Mouse (Mus musculus) adrenal gland, postnatal 25 days (tissue): ENCODE measurements at regions not wholly inside any gene's neighbourhood (a gene's known extent, or its start where the extent isn't known, plus 50 kb on each side); places are given as distances from the start of the nearest gene placed in this dataset.

ENCODE experiments used
- DNase-seq: peaks from one replicate; pipeline ENCODE4 v3.0.0; 2021; ENCODE audit warnings: mixed read lengths

DNA sequence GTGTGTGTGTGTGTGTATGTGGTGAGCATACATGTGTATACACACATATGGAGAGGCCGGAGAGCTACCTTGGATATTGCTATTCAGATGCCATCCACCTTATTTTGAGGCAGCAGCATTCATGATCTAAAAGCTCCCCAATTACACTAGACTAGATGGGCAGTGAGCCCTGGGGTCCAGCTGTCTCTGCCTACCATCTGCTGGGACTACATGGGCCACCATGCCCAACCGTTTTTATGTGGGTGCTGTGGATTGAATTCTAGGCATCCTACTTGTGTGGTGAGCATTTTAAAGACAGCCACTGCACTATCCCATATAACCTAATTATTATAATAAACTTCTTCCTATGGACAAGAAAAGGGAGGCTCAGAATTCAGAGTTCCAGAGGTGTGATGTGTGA, 172.6 kb downstream of the Gas1 start:
- DNase-seq, result no peak

GRCm38 (mm10) chr13:60002098-60002497, 175.1 kb downstream of the Gas1 start:
- DNase-seq, result no peak

DNA sequence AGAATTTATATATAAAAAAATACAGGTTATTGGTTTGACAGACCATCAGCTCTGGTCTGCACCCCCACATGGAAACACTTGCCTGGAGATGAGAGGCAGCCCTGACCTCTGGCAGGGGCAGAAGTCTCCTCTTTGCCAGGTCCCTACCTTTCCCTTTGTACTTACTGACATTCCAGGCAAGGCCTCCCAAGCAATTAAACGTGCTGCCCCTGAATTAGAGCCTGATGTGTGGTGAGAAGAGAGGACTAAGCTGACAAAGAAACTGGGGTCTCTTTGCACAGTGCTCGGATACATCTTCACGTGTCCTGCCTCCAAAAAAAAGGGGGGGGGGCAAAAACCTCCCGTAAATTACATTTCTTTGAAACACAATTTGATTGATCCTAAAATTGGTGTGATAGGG, 175.5 kb downstream of the Gas1 start:
- DNase-seq, result no peak

GRCm38 (mm10) chr13:60000618-60001347, 176.4 kb downstream of the Gas1 start:
- no peak for DNase-seq

DNA sequence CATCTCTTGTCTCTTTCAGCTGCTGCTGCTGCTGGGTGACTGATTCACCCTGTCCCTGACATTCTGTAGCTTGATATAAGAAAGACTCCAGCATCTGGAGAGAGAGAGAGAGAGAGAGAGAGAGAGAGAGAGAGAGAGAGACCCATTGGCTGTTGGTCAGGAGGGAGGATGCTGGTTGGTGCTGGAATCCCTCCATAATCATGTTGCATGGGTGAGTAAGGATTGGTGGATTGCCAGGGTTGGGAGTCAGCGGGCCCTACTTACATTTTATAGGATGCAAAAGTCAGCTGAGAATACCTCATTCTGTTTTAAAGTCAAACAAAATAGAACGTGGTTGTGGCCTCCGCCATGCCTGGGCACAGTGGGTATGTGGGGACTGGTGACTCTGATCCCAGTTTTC, 174.5 kb upstream of the Tut7 start:
- no peak for DNase-seq

DNA sequence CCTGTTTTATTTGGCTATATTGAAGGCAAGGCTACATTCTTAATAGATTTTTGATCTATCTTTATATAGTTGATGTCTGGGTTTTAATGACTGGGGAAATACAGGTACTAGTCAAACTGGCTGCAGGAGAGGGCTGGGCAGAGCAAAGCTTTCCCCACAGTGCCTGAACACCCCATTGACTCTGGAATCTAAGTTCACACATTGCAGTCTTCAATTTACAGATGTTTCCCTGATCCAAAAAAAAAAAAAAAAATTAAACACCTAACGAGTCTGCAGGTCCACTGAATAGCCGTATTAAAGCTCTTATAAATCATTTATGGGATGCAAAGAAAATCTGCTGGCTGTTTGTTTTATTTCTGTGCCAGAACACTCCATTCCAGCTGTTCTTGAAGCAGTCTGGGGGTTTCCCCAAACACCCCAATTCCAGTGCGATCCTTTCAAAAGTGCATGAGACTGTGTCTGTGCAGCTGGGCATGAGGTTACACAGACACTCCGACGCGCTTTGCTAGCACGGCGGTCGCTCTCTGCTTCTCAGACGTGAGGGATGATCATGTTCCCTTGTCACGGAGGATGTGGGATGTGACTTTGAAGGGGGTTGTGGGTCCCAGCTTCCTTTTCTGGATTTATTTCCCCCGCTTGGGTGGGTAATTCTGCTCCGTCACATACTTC, 173.3 kb upstream of the Tut7 start:
- no peak for DNase-seq

DNA sequence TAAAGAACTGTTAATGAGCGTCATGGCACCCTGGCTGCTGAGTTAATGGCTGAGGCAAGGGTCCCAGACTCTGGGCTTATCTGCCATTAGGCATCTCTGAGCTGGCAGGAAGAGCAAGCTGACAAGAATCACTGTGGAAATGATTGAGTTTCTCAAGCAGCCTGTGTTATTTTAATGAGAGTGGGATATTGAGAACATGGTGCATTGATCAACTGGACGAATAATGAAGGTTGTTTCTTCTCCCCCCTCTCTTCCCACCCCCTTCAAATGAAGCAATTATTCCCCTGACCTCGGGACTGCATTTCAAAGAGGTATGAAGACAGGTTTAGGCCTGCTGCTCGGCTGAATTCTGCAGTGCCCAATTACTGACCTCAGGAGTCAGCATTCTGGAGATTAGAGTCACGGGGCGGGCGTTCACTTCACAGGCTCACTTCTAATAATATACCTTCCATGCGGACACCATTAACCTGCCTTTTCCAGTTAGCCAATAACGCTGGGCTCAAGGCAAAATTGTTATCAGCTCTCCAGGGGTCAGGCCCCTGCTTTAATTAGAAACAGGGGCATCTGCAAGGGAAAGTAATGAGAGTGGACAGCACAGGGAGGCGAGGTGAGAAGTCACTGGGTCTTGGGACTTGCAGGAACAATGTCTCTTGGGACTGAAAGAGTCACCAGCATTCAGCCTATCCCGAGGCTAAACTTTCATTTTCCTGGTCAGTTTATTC, 170.0 kb upstream of the Tut7 start:
- DNase-seq, result no peak

DNA sequence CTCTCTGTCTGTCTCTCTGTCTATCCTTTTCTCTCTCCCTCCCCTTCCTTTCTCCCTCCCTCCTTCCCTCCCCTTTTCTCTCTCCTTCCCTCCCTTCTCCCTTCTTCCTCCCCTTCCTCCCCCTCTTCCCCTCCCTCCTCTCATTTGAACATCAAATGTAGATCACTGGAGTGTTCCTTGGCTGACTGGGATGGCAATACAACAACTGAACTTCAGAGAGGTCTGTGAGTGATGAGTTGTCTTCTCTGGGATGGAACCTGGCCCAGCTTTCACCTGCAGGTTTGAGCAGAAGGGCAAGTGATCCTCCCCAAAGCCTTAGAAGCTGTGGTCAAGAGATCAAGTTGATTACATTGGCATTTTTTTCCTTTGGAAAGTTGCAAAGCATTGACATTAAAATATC, 169.4 kb upstream of the Tut7 start:
- no peak for DNase-seq

DNA sequence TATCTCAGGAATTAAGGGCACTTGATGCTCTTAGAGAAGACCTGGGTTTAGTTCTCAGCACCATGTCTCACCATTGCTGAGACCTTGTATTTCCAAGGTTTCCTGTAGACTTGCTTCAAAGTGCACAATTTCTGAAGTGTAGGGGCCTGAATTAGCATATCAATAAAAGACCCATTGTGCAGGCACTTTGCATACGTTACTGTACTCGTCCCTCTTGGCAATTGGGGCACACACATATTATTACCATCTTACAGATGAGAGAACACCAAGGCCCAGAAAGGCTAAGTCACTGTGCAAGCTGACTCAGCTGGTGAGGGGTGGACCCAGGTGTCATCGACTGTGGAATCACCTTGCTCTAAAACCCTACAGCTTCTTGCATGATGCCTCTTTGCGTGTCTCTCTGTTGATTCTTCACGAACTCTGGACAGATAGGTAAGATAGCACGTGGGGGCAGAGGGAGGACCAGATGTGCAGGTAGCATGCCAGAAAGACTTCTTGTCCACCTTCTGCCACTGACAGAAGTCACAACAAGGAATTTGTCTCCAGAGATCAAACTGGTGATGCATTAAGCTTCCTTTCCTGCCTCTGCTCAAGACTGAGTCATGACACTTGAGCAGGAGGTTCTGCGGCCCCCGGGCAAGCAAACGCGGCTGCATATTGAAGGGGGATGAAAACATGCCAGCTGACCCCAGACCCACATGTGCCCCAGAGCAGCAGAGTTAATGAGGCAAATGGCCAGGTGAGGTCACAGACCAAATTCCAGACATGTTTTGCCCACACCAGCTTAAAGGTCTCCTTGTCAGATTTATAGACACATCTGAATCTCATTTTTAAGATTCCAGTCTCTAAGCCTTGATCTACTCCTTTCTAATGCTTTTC, 167.7 kb upstream of the Tut7 start:
- no peak for DNase-seq

- no peak for DNase-seq
Observed at GRCm38 (mm10) chr13:59988393-59988965, 165.5 kb upstream of the Tut7 start.

GRCm38 (mm10) chr13:59976425-59976824, 153.5 kb upstream of the Tut7 start:
- no peak for DNase-seq

GRCm38 (mm10) chr13:59972093-59972427, 149.1 kb upstream of the Tut7 start:
- DNase-seq, result no peak

- no peak for DNase-seq
Observed at GRCm38 (mm10) chr13:59971231-59972092, 148.5 kb upstream of the Tut7 start.

DNA sequence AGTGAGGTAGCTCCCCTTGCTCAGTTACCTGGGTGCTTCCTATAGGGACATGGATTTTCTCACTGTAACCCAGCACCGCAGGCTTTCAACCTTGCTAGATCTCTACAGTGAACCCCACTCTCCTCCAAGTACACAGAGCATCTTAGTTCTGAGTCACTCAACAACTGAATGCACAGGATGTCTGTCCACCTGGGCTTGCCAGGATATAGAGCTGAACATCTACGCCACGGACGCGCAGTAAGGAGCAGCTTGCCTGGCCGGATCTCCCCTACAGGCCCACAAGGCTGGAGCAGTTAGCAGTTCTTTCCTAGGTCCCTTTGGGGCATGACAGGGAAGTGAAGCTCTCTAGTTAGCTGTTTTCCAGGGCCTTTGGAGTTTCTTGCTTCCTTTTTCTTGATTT, 147.5 kb upstream of the Tut7 start:
- no peak for DNase-seq

DNA sequence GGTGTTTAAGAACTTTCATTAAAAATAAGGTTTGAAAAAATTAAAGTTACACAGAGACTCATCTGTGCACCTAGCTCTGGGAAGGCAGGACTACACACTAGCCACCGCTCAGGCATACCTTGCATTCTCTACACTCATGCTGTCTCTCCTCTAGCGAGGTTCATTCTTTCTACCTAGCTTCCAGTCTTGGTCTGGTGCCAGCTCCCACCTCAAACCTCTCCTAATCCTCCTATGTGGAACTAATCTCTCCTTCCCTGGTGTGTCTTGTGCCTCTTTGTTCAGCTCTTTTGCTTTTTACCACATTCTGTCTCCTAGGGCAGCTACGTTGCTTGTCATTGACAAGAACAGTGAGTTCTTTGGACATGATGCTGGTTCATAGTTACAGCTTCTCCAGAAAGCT, 146.5 kb upstream of the Tut7 start:
- no peak for DNase-seq

- no peak for DNase-seq
Observed at GRCm38 (mm10) chr13:59968584-59969240, 145.8 kb upstream of the Tut7 start.

DNA sequence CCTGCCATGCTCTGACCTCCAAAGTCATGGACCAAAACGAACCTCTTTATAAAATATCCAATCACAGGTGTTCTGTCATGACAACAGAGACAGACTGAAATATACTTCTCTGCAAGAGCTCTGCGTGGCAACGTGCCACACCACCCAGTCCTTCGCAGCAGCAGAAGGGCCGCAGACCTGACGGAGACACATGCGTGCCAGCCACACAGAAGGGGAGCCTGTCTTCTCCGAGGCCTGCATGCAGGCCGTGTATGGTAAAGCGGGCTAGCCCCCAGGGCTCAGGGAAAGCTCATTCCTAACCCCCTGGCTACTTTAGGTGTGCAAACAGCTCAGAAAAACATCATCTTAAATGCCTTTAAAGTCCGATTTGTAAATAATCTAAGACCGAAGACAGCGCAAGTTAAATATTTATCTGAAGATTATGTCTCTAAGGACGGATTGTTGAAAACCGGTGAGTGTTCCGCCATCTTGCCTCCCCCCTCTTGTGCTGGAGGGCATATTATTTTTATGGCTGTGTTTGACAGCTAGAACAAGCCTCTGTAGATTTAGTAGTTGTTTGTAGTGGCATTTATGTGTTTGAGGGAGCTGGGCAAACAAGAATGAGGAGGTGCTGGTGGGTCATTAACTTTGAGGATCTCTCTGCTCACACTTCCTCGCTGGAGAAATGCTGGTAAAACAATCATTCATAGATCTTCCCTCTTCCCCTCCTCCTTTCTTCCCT, 143.7 kb upstream of the Tut7 start:
- DNase-seq, result no peak

DNA sequence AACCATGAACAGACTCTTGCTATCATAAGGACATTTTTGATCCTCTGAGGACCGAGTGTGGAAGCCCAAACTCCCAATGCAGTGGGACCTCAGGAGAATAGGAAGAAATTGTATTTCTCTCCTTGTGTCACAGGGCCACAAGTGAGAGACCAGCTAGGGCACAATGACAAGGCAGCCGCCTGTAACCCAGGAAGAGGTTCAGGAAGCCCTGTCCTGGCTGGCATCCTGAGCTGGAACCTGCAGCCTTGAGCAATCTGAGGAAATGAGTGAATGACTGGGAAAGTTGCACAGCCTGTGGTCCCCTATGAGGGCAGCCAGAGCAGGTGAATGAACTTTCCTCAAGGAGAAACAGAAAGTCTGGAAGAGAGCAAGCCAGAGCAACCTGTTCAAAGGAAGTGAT, 142.0 kb upstream of the Tut7 start:
- DNase-seq, result no peak

- no peak for DNase-seq
Observed at GRCm38 (mm10) chr13:59962676-59963664, 140.0 kb upstream of the Tut7 start.
